Mouse (Mus musculus) limb, embryonic 13.5 days (tissue): ENCODE measurements around the gene Olfr598. TPM values are rescaled to one million over a fixed set of nuclear protein-coding genes. Genes with fewer than 3 reads are reported as not detected.
"Not testable (repeated sequence)": the region's sequence is repeated elsewhere in the genome, so short reads cannot be mapped to it uniquely, and the experiment has no call there.

Experiments used
- ATAC-seq: fragments of 200-750 bp; cut with Nextera tagmentation; 2 replicates; pipeline ENCODE4 v1.8.0; 2017; ENCODE audit warnings: low read depth, moderate number of reproducible peaks, moderate TSS enrichment; ENCODE audit not compliant: low FRiP score
- H3K27ac ChIP-seq: fragments of 300-500 bp; sonication (generic); 2 replicates; pipeline ENCODE4 v1.5.1; 2015; ENCODE audit warnings: inconsistent platforms, mild to moderate bottlenecking, moderate library complexity
- H3K27me3 ChIP-seq: fragments of 300-500 bp; sonication (generic); 2 replicates; pipeline ENCODE4 v1.6.1; 2015; ENCODE audit warnings: mild to moderate bottlenecking, inconsistent platforms
- H3K36me3 ChIP-seq: fragments of 300-500 bp; sonication (generic); 2 replicates; pipeline ENCODE4 v1.6.1; 2015; ENCODE audit warnings: inconsistent platforms, mild to moderate bottlenecking, moderate library complexity
- H3K4me1 ChIP-seq: fragments of 300-500 bp; sonication (generic); 2 replicates; pipeline ENCODE4 v1.6.1; 2015; ENCODE audit warnings: inconsistent platforms
- H3K4me2 ChIP-seq: fragments of 300-500 bp; sonication (generic); replicated peaks from 2 replicates; pipeline ENCODE4 v1.6.1; 2015; ENCODE audit warnings: inconsistent platforms, mild to moderate bottlenecking, moderate library complexity
- H3K4me3 ChIP-seq: fragments of 300-500 bp; sonication (generic); 2 replicates; pipeline ENCODE4 v1.5.1; 2015; ENCODE audit warnings: moderate library complexity, mild to moderate bottlenecking, inconsistent platforms
- H3K9ac ChIP-seq: fragments of 300-500 bp; sonication (generic); 2 replicates; pipeline ENCODE4 v1.6.1; 2015; ENCODE audit warnings: mild to moderate bottlenecking, inconsistent platforms
- H3K9me3 ChIP-seq: fragments of 300-500 bp; sonication (generic); 2 replicates; pipeline ENCODE4 v1.6.1; 2016; ENCODE audit warnings: inconsistent platforms
- WGBS: fragments of 180-500 bp; shearing (Covaris S2); methylation state at CpG from one replicate; pipeline ENCODE4 v1.1.7; 2015; 5-methylcytosine and 5-hydroxymethylcytosine counted together
- polyA plus RNA-seq: library from polyadenylated mRNA; unstranded; fragments of >200 nt; fragmentation: Nextera tagmentation; extraction: Ambion mirVana; gene quantifications from 2 replicates; pipeline ENCODE4 v1.2.1, GENCODE M21; 2015

Olfr598 gene
- not detected in 2 replicates for polyA plus RNA-seq

DNA sequence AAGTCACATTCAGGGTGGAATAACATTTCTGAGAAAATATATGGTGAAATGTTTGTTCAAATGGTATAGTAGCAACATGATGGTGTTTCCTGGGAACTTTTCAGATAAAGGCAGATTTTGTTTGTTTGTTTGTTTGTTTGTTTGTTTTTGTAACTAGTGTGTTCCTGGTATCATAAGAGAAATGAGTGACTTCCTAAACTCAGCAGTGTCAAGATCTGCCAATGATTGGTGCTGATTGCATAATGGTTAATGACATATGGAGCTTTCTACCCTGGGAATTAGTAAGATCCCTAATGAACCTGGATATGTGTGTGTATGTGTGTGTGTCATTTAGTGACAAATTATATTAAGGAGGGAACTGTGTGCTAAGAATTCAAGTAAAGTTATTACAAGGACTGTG, at the start of gene Olfr598:
Gene Olfr598, plus strand, starts transcription at position 301 of the 400 bp plus-strand sequence.
- Histone ChIP-seq H3K9ac (no peak within 1 kb of the TSS), H3K9me3 (no peaks in the 10 kb centered on the region), H3K27me3 (no peaks in the 10 kb centered on the region), H3K36me3 (no peaks in the 10 kb centered on the region), H3K4me3 (no peak within 1 kb of the TSS), H3K4me2 (no peak within 1 kb of the TSS), H3K4me1 (no peaks in the 10 kb centered on the region), H3K27ac (no peak within 1 kb of the TSS)
- no peak for ATAC-seq

DNA sequence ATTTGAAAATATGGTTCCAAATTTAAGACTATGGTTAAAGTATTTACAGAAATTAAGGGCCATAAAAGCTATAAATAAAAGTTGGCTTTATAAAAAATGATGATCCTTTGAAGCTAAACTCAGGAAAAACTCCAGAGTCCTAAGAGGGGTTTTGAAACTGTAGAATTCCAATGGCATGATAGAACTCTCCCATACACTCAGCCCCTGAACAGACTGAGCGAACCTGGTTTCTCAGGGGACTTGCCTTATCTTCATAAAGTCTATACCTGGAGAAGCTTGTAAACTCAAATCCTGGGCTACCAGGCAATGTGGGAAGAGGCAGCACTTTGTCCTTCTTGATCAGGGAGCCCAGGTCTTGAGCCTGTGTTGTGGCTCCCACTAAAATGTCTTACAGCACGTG, 18.0 kb upstream of the Olfr598 start, which contains the start of gene Olfr596:
Gene Olfr596, plus strand, starts transcription at position 301 of the 400 bp plus-strand sequence.
- not testable (repeated sequence) for H3K4me1 ChIP-seq, H3K4me3 ChIP-seq, H3K27me3 ChIP-seq, ATAC-seq, H3K27ac ChIP-seq, H3K9ac ChIP-seq, H3K4me2 ChIP-seq, H3K36me3 ChIP-seq, H3K9me3 ChIP-seq
- WGBS = 87% methylated on average over 2 of the region's 2 CpGs

DNA sequence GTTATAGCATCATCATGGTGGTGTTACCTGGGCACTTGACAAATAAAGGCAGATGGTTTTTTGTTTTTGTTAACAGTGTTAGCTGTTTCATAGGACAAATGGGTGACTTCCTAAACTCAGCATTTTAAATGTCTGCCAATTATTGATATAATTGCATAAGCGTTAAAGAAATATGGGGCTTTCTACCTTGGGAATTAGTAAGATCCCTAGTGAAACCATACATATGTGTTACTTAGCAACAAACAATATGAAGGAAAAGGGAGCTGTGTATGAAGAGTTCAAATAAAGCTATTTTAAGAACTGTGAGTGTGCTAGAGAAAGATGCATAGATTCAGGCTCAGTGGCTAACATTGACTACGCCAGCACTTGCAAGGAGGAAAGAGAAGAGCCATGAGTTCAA, 7.4 kb upstream of the Olfr598 start, which contains the start of gene Olfr597:
Gene Olfr597, plus strand, starts transcription at position 301 of the 400 bp plus-strand sequence.
- H3K27ac ChIP-seq, ATAC-seq, H3K9me3 ChIP-seq, H3K4me1 ChIP-seq, H3K36me3 ChIP-seq, H3K4me3 ChIP-seq, H3K9ac ChIP-seq, H3K27me3 ChIP-seq, H3K4me2 ChIP-seq: not testable (repeated sequence)
- 91% methylated on average over 2 of the region's 2 CpGs for WGBS

DNA sequence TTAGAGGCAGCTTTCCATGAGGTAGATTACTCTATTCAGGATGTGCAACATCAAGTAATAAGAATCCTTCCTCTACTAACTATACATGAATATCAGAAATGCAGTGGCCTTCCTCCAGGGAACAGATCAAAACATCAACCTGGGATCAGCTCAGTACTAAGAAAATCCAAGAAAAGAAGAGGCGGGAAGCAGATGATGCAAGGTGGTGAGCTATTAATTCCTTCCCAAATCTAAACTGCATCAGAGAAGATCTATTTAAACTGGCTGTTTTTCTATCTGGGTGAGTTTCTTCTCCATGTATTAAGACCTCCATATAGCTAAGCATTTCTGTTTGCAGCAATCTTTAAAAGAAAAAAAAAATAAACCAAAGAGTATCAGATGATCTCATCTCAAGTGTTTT, 12.2 kb downstream of the Olfr598 start, which contains the start of gene Olfr599:
Gene Olfr599, plus strand, starts transcription at position 301 of the 400 bp plus-strand sequence.
- no peaks in the 10 kb centered on the region for H3K27me3 ChIP-seq
- H3K27ac ChIP-seq = no peak within 1 kb of the TSS
- no peaks in the 10 kb centered on the region for H3K9me3 ChIP-seq
- no peak within 1 kb of the TSS for H3K9ac ChIP-seq
- H3K4me1 ChIP-seq = no peaks in the 10 kb centered on the region
- no peak within 1 kb of the TSS for H3K4me3 ChIP-seq
- WGBS = 94% methylated on average over 1 of the region's 1 CpGs
- H3K4me2 ChIP-seq = no peak within 1 kb of the TSS
- no peak for ATAC-seq
- H3K36me3 ChIP-seq = no peaks in the 10 kb centered on the region

GRCm38 (mm10) chr7:103349569-103349968, 26.2 kb downstream of the Olfr598 start, which contains the start of gene Olfr600:
Olfr600 (minus strand) TSS chr7:103349669.
- Histone ChIP-seq H3K36me3 (no peaks in the 10 kb centered on the region), H3K4me2 (no peak within 1 kb of the TSS), H3K27ac (no peak within 1 kb of the TSS), H3K27me3 (no peaks in the 10 kb centered on the region), H3K4me3 (no peak within 1 kb of the TSS), H3K9me3 (no peaks in the 10 kb centered on the region), H3K9ac (no peak within 1 kb of the TSS), H3K4me1 (no peaks in the 10 kb centered on the region)
- no peak for ATAC-seq

DNA sequence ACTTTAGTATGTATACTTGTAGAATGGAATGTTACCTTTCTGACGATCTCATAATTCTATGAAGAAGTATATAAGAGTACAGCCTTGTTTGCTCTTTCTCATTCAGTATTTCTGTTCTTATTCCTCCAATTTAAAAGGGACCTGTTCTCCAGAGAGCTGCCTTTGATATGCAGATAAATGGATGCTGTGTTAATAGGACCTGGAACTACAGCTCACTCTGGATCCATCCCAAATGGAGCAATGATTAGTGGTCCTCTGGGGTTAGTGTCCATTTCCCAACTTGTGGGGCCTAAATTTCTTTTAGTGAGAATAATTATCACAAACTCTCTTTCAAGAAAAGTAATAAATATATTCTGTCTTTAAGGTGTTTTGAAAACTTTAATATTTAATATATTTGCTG, 39.2 kb downstream of the Olfr598 start, which contains the start of gene Olfr601:
Gene Olfr601, minus strand, starts transcription at position 101 of the 400 bp plus-strand sequence.
- Histone ChIP-seq H3K9me3 (no peaks in the 10 kb centered on the region), H3K4me2 (no peak within 1 kb of the TSS), H3K27ac (no peak within 1 kb of the TSS), H3K27me3 (no peaks in the 10 kb centered on the region), H3K4me1 (no peaks in the 10 kb centered on the region), H3K9ac (no peak within 1 kb of the TSS), H3K36me3 (no peaks in the 10 kb centered on the region), H3K4me3 (no peak within 1 kb of the TSS)
- WGBS = 79% methylated on average over 1 of the region's 1 CpGs
- ATAC-seq = no peak

Other genes starting within 250 kb of the Olfr598 start
- gene Olfr584, start 241.7 kb upstream of the Olfr598 start, polyA plus RNA-seq = not detected in 2 replicates
- not detected in 2 replicates for gene Olfr585, start 225.8 kb upstream of the Olfr598 start, polyA plus RNA-seq
- gene Olfr586, start 197.9 kb upstream of the Olfr598 start, polyA plus RNA-seq = not detected in 2 replicates
- not detected in 2 replicates for gene Olfr588-ps1, start 182.7 kb upstream of the Olfr598 start, polyA plus RNA-seq
- gene Olfr589, start 167.2 kb upstream of the Olfr598 start, polyA plus RNA-seq = not detected in 2 replicates
- gene Olfr591, start 145.2 kb upstream of the Olfr598 start, polyA plus RNA-seq = not detected in 2 replicates
- gene Olfr592, start 138.8 kb upstream of the Olfr598 start, polyA plus RNA-seq = not detected in 2 replicates
- gene Olfr593, start 111.7 kb upstream of the Olfr598 start, polyA plus RNA-seq = not detected in 2 replicates
- not detected in 2 replicates for gene Olfr594, start 106.6 kb upstream of the Olfr598 start, polyA plus RNA-seq
- gene Usp17ld, start 71.1 kb upstream of the Olfr598 start, polyA plus RNA-seq = not detected in 2 replicates
- gene Olfr596, start 17.9 kb upstream of the Olfr598 start, polyA plus RNA-seq = not detected in 2 replicates
- not detected in 2 replicates for gene Olfr597, start 7.3 kb upstream of the Olfr598 start, polyA plus RNA-seq
- gene Olfr599, start 12.3 kb downstream of the Olfr598 start, polyA plus RNA-seq = not detected in 2 replicates
- not detected in 2 replicates for gene Olfr600, start 26.1 kb downstream of the Olfr598 start, polyA plus RNA-seq
- not detected in 2 replicates for gene Olfr601, start 39.1 kb downstream of the Olfr598 start, polyA plus RNA-seq
- not detected in 2 replicates for gene Olfr603, start 62.6 kb downstream of the Olfr598 start, polyA plus RNA-seq
- gene Usp17lc, start 91.5 kb downstream of the Olfr598 start, polyA plus RNA-seq = not detected in 2 replicates
- not detected in 2 replicates for gene Olfr605, start 121.9 kb downstream of the Olfr598 start, polyA plus RNA-seq
- gene Olfr606, start 125.5 kb downstream of the Olfr598 start, polyA plus RNA-seq = not detected in 2 replicates
- gene Olfr607, start 140.6 kb downstream of the Olfr598 start, polyA plus RNA-seq = not detected in 2 replicates
- not detected in 2 replicates for gene Olfr608, start 146.3 kb downstream of the Olfr598 start, polyA plus RNA-seq
- not detected in 2 replicates for gene Olfr609, start 174.5 kb downstream of the Olfr598 start, polyA plus RNA-seq
- not detected in 2 replicates for gene Olfr610, start 188.6 kb downstream of the Olfr598 start, polyA plus RNA-seq
- not detected in 2 replicates for gene Olfr611, start 197.3 kb downstream of the Olfr598 start, polyA plus RNA-seq
- gene Olfr612, start 219.1 kb downstream of the Olfr598 start, polyA plus RNA-seq = not detected in 2 replicates
- gene Olfr613, start 224.5 kb downstream of the Olfr598 start, polyA plus RNA-seq = not detected in 2 replicates
- not detected in 2 replicates for gene Olfr615, start 232.5 kb downstream of the Olfr598 start, polyA plus RNA-seq
- not detected in 2 replicates for gene Olfr616, start 245.6 kb downstream of the Olfr598 start, polyA plus RNA-seq
- not detected in 2 replicates for gene Olfr617, start 249.5 kb downstream of the Olfr598 start, polyA plus RNA-seq